Mouse (Mus musculus) heart, embryonic 12.5 days (tissue): ENCODE data around the gene Itpr1. TPM values are rescaled to one million over a fixed set of nuclear protein-coding genes. Genes with fewer than 3 reads are reported as not detected.

Experiments
- ATAC-seq: fragments of 200-750 bp; cut with Nextera tagmentation; 2 replicates; pipeline ENCODE4 v1.8.0; 2017; ENCODE audit warnings: moderate TSS enrichment, moderate library complexity; ENCODE audit not compliant: insufficient number of reproducible peaks, low FRiP score
- H3K27ac ChIP-seq: fragments of 300-500 bp; sonication (generic); 2 replicates; pipeline ENCODE4 v1.5.1; 2016; ENCODE audit warnings: mild to moderate bottlenecking, moderate library complexity; ENCODE audit not compliant: poor library complexity, severe bottlenecking
- H3K27me3 ChIP-seq: fragments of 300-500 bp; sonication (generic); replicated peaks from 2 replicates; pipeline ENCODE4 v1.6.1; 2016; ENCODE audit warnings: mild to moderate bottlenecking, moderate library complexity
- H3K36me3 ChIP-seq: fragments of 300-500 bp; sonication (generic); 2 replicates; pipeline ENCODE4 v1.6.1; 2016; ENCODE audit warnings: mild to moderate bottlenecking, moderate library complexity
- H3K4me1 ChIP-seq: fragments of 300-500 bp; sonication (generic); replicated peaks from 2 replicates; pipeline ENCODE4 v1.6.1; 2016; ENCODE audit warnings: mild to moderate bottlenecking
- H3K4me2 ChIP-seq: fragments of 300-500 bp; sonication (generic); 2 replicates; pipeline ENCODE4 v1.6.1; 2016; ENCODE audit warnings: mild to moderate bottlenecking, moderate library complexity
- H3K4me3 ChIP-seq: fragments of 300-500 bp; sonication (generic); 2 replicates; pipeline ENCODE4 v1.5.1; 2016; ENCODE audit warnings: mild to moderate bottlenecking
- H3K9ac ChIP-seq: fragments of 300-500 bp; sonication (generic); 2 replicates; pipeline ENCODE4 v1.6.1; 2016; ENCODE audit warnings: mild to moderate bottlenecking, moderate library complexity
- H3K9me3 ChIP-seq: fragments of 300-500 bp; sonication (generic); replicated peaks from 2 replicates; pipeline ENCODE4 v1.6.1; 2016; ENCODE audit warnings: mild to moderate bottlenecking, moderate library complexity
- WGBS: fragments of 180-500 bp; shearing (Covaris S2); methylation state at CpG from one replicate; pipeline ENCODE4 v1.1.7; 2016; 5-methylcytosine and 5-hydroxymethylcytosine counted together
- polyA plus RNA-seq: library from polyadenylated mRNA; unstranded; fragments of >200 nt; fragmentation: Nextera tagmentation; extraction: Ambion mirVana; gene quantifications from 2 replicates; pipeline ENCODE4 v1.2.1, GENCODE M21; 2016

Gene Itpr1
- polyA plus RNA-seq, 1 experiment from 2014 or later = 22.0 TPM

DNA sequence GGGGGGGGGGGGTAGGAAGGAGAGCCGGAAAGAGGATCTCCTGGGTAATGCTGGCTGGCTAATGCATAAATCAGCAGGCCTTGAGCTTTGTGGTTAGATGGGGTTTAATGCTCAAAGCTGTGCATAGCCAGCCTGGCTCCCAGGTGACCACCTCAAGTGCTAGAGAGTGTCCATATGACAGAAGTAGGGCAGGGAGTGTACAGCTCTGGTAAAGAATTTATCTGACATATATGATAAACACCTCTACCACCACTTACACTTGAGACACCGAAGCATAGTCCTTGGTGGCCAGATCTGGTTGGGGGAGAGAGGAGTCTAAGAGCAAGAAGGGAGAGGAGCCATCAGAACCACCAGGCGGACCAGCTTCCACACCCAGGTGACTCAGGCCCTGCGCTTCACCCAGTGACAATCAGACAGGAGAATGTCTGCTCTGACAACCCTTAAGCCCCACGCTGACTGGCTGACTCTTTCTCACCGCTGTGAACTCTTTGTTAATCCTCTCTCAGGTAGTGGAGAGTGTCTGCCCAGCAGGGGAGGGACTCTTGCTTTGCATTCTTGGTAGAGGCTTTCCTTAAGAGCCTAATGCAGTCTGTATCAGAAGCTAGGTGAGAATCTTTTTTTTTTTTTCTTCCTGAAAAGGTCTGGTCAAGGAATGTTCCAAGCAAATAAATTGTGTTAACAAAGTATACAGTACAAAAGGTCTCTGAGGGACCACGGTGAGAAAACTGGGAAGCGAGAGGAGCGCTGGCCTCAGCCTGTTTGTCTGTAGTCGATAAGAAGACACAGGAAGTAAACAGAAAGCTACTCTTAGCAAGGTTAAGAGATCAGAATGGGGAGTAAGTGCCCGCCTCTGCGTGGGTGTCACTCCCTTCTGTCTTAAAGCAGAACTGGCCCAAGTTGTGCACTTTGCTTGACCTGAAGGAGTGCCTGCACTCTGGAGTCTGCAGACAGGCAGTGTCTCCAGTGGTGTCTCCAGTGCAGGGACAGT, 318.7 kb downstream of the Itpr1 start:
- 0 out of 2 replicates have a peak overlapping the region, but pooled peaks have one; percentile 26 for H3K9ac ChIP-seq
- peak; percentile 63 for ATAC-seq
- WGBS = 36% methylated on average over 12 of the region's 12 CpGs
- H3K36me3 ChIP-seq = peaks cover 8% of the 10 kb centered on the region
- H3K27ac ChIP-seq = peak overlapping the region; percentile 60
- H3K4me3 ChIP-seq = no peak overlapping the region
- no peaks in the 10 kb centered on the region for H3K27me3 ChIP-seq
- H3K9me3 ChIP-seq = no peaks in the 10 kb centered on the region
- peaks cover 49% of the 10 kb centered on the region for H3K4me1 ChIP-seq
- H3K4me2 ChIP-seq = peak overlapping the region; percentile 22; the same call in 1 of the 2 replicates

GRCm38 (mm10) chr6:108532486-108533179, 319.7 kb downstream of the Itpr1 start:
- WGBS = 67% methylated on average over 10 of the region's 10 CpGs
- peak overlapping the region; percentile 60 for H3K27ac ChIP-seq
- no peak for ATAC-seq

DNA sequence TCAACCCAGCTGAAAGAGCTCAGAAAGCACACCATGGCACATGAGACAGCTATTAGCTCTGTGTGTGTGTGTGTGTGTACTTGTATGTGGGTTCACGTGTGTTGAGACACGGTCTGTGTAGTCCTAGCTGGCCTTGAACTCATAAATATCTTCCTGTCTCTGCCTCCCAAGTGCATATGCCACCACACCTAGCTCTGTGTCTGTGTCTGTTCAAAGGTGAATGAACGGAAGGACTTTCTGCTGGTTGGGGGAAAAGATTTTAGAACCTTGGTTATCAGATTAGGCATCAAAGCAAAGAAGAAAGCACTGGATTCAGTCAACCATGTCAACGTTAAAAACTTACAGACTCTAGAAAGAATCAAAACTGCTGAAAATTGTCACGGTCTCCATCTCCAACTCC, 321.2 kb downstream of the Itpr1 start:
- H3K4me2 ChIP-seq = no peak overlapping the region
- no peak for ATAC-seq
- H3K27me3 ChIP-seq = no peaks in the 10 kb centered on the region
- no peak overlapping the region for H3K9ac ChIP-seq
- 75% methylated on average over 5 of the region's 5 CpGs for WGBS
- no peak overlapping the region for H3K27ac ChIP-seq
- H3K36me3 ChIP-seq = no peaks in the 10 kb centered on the region
- no peaks in the 10 kb centered on the region for H3K9me3 ChIP-seq
- H3K4me1 ChIP-seq = peaks cover 53% of the 10 kb centered on the region
- no peak overlapping the region for H3K4me3 ChIP-seq

More at GRCm38 (mm10) chr6:108532486-108533179, 319.7 kb downstream of the Itpr1 start:
- Histone ChIP-seq H3K4me1 (peaks cover 56% of the 10 kb centered on the region), H3K36me3 (peaks cover 5% of the 10 kb centered on the region; the same call in 1 of the 2 replicates), H3K27me3 (no peaks in the 10 kb centered on the region), H3K9ac (no peak overlapping the region), H3K4me3 (no peak overlapping the region), H3K4me2 (no peak overlapping the region), H3K9me3 (no peaks in the 10 kb centered on the region)

GRCm38 (mm10) chr6:108534596-108534995, 321.7 kb downstream of the Itpr1 start:
- Histone ChIP-seq H3K9me3 (no peaks in the 10 kb centered on the region), H3K4me2 (no peak overlapping the region), H3K27me3 (no peaks in the 10 kb centered on the region), H3K27ac (no peak overlapping the region), H3K9ac (no peak overlapping the region), H3K4me3 (no peak overlapping the region), H3K4me1 (peaks cover 57% of the 10 kb centered on the region), H3K36me3 (no peaks in the 10 kb centered on the region)
- 84% methylated on average over 6 of the region's 6 CpGs for WGBS
- ATAC-seq = no peak

DNA sequence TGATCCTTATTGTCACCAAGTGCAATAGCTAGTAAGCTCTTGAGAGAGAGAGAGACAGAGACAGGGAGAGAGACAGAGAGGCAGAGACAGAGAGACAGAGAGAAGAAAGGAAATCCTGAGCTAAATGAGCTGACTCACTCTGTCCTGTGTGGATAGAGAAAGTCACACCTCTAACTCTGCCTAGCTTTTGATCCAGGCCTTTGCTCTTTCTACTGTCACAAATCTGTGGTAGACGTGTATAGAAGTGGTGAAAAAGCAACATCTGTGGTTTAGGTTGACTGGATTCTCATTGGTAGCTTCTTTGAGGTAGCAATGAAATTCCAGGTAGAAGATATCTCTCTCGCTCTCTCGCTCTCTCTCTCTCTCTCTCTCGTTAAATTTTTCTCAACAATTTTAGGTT, 322.4 kb downstream of the Itpr1 start:
- Histone ChIP-seq H3K4me2 (no peak overlapping the region), H3K4me3 (no peak overlapping the region), H3K27ac (no peak overlapping the region), H3K27me3 (no peaks in the 10 kb centered on the region), H3K9me3 (no peaks in the 10 kb centered on the region), H3K4me1 (peaks cover 62% of the 10 kb centered on the region), H3K36me3 (no peaks in the 10 kb centered on the region), H3K9ac (no peak overlapping the region)
- WGBS = 81% methylated on average over 4 of the region's 4 CpGs
- no peak for ATAC-seq

DNA sequence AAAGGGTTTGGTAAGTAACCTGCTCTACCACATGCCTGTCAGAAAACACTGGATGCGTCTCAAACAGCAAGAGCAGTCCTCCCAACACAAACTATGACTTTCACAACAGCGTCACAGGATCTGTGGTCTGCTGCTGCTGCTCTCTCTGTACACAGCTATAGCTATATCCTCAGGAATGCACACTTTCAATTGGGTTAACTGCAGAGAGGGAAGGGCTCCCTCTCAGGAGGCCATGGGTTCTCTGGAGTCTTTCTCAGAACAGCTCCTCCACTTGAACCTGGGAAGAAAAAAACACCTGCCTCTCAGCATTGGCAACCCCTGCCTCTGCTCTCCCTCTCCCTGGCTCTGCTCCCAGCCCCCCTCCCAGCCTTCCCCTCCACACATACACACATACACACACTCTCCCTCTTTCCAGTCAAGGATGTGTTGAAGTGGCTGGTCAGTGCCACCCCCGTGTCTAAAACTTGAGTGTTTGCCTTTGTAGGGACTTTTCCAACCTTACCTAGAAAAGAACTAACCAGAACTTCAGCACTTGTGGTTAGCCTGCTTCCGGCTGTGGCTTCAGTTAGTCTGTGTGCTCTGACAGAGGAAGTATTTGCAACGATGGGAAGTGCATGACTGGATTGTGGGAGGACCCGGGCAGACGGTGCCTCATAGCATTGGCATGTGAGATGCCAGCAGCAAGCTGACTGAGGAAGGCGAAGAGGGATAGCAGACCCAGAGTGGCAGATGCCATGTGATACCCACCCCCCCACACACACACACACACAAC, 323.8 kb downstream of the Itpr1 start:
- WGBS = 41% methylated on average over 8 of the region's 8 CpGs
- Histone ChIP-seq H3K9me3 (no peaks in the 10 kb centered on the region), H3K4me1 (peaks cover 51% of the 10 kb centered on the region), H3K4me2 (peak overlapping the region; percentile 37), H3K36me3 (no peaks in the 10 kb centered on the region), H3K9ac (peak overlapping the region; percentile 43; the same call in 1 of the 2 replicates), H3K27me3 (no peaks in the 10 kb centered on the region), H3K4me3 (no peak overlapping the region), H3K27ac (peak overlapping the region; percentile 76)
- peak; percentile 65; the same call in 1 of the 2 replicates for ATAC-seq

GRCm38 (mm10) chr6:108538406-108538805, 325.5 kb downstream of the Itpr1 start:
- H3K27ac ChIP-seq = no peak overlapping the region
- no peaks in the 10 kb centered on the region for H3K27me3 ChIP-seq
- no peak overlapping the region for H3K4me3 ChIP-seq
- H3K9me3 ChIP-seq = no peaks in the 10 kb centered on the region
- ATAC-seq = no peak
- H3K4me1 ChIP-seq = peaks cover 38% of the 10 kb centered on the region
- H3K9ac ChIP-seq = no peak overlapping the region
- WGBS = 84% methylated on average over 4 of the region's 4 CpGs
- peaks cover 8% of the 10 kb centered on the region for H3K36me3 ChIP-seq
- no peak overlapping the region for H3K4me2 ChIP-seq

DNA sequence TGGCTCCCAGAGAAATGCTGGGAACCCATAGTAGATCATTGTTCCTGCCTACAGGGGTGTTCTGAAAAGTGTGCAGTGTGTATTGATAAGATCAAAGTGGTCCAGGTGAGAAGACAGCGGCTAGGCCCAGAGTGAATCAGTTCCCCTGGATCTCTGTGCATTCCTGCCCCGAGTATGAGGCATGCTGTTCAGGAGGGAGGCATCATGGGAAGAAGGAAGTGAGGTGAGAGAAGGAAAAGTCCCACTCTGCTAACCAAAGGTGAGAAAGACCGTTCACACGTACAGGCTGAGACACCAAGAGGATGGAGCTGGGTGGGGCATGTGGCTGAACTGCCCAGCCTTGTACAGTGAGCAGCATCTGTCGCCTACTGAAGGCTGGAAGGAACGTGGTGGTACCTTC, 327.5 kb downstream of the Itpr1 start:
- Histone ChIP-seq H3K9me3 (no peaks in the 10 kb centered on the region), H3K4me2 (no peak overlapping the region), H3K4me3 (no peak overlapping the region), H3K4me1 (peaks cover 38% of the 10 kb centered on the region), H3K27ac (no peak overlapping the region), H3K36me3 (peaks cover 12% of the 10 kb centered on the region), H3K9ac (no peak overlapping the region), H3K27me3 (no peaks in the 10 kb centered on the region)
- no peak for ATAC-seq
- WGBS = 84% methylated on average over 6 of the region's 6 CpGs

DNA sequence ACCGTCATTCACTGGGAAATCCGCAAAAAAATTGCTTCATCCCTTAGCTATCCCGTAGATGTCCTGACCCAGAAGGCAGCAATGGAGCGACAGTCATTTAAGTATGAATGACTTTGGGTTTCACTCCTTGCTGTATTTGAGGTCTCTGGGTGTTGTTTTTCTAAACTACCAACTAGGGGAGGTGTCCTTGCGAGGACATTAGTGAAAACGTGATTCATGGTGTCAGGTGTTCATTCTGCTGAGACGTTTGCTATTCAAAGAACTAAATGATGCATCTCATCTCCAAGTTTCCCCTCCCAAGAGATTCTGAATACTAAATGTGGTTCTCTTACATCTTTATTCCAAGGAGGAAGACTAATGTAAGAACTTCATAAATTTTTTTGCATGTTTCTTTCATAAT, 332.0 kb downstream of the Itpr1 start:
- no peak overlapping the region for H3K9ac ChIP-seq
- H3K27ac ChIP-seq = no peak overlapping the region
- no peak overlapping the region for H3K4me3 ChIP-seq
- H3K27me3 ChIP-seq = no peaks in the 10 kb centered on the region
- no peak for ATAC-seq
- H3K9me3 ChIP-seq = no peaks in the 10 kb centered on the region
- H3K4me1 ChIP-seq = peaks cover 1% of the 10 kb centered on the region
- peaks cover 12% of the 10 kb centered on the region for H3K36me3 ChIP-seq
- WGBS = 82% methylated on average over 7 of the region's 7 CpGs
- no peak overlapping the region for H3K4me2 ChIP-seq

DNA sequence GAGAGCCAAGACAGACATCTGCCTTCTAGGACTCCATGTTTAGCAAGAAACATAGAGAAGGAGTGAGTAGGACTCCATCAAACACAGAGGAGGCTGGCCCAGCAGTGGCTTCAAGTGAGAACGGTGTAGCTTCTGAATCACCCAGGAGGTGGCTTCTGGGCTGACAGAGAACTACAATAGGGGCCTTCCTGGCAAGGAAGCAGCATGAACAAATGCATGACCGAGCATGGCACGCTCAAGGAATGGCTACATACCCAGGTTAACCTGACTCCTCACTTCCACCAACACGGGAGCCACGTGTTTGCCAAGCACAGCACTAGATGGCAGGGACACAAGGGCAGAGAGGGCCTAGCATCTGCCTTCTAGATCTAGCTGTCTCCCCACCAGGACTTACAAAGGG, 332.6 kb downstream of the Itpr1 start:
- Histone ChIP-seq H3K4me3 (no peak overlapping the region), H3K4me2 (no peak overlapping the region), H3K36me3 (peaks cover 12% of the 10 kb centered on the region), H3K27me3 (no peaks in the 10 kb centered on the region), H3K9ac (no peak overlapping the region), H3K9me3 (no peaks in the 10 kb centered on the region), H3K27ac (no peak overlapping the region), H3K4me1 (no peaks in the 10 kb centered on the region)
- no peak for ATAC-seq
- 81% methylated on average over 5 of the region's 5 CpGs for WGBS
